ENCODE assay signal across 14 mouse cellular contexts in genomic region chr17:51407046-51407445, GRCm38 (mm10).
A peak's percentile ranks its signal among the peaks of the same experiment; 100 is the strongest.
DNase-seq lines count a peak whose midpoint lies in the region; ATAC-seq lines count a peak whose summit lies in the region.
"Had no signal": no experiment of that assay in that cellular context is flagged by ENCODE, and none has a peak within 500 bp of the region (broad histone marks: within the 10 kb centered on the region; RNA-seq: fewer than 3 reads in every experiment).

No protein-coding gene starts in this region.

- 86% methylated on average over 4 of the region's 4 CpGs for WGBS in hindbrain, embryonic 12.5 days

- no peak overlapping the region for H3K9ac ChIP-seq in hindbrain, embryonic 12.5 days
- H3K9ac ChIP-seq: hindbrain, embryonic 13.5 days; limb, embryonic 15.5 days had no signal

- intact Hi-C loops in heart, postnatal 14 days (cut with DNase I): no loop called here

- no peaks in the 10 kb centered on the region for H3K27me3 ChIP-seq in hindbrain, embryonic 12.5 days
- H3K27me3 ChIP-seq: hindbrain, embryonic 13.5 days; limb, embryonic 15.5 days had no signal

- H3K4me3 ChIP-seq in hindbrain, embryonic 12.5 days: no peak overlapping the region
- H3K4me3 ChIP-seq: heart, adult 2 months; hindbrain, embryonic 13.5 days; limb, embryonic 15.5 days had no signal

- no peaks in the 10 kb centered on the region for H3K36me3 ChIP-seq in hindbrain, embryonic 12.5 days
- H3K36me3 ChIP-seq: hindbrain, embryonic 13.5 days; limb, embryonic 15.5 days had no signal

- H3K9me3 ChIP-seq in hindbrain, embryonic 12.5 days (replicated peaks): 0 out of 2 replicates have a peak, but pooled peaks cover 4% of the 10 kb centered on the region
- H3K9me3 ChIP-seq: hindbrain, embryonic 13.5 days; limb, embryonic 15.5 days had no signal

- DNase-seq in layer of hippocampus, adult 18-20 months (ENCODE audit: low spot score in 2 of 2): peak; percentile 9 to 44
- no peak for DNase-seq in layer of hippocampus, postnatal 10 days (ENCODE audit: low spot score in 2 of 2)
- peak; percentile 49 for DNase-seq in brain, adult 2 months (ENCODE audit: low read depth, low spot score)
- DNase-seq in thymus, postnatal 25 days: peak; percentile 76
- DNase-seq in heart, postnatal 14 days: no peak
- DNase-seq in MN1 (ENCODE audit: low spot score): no peak
- DNase-seq: embryo, embryonic 11 days; kidney, adult 2 months had no signal

- no peak overlapping the region for H3K4me2 ChIP-seq in hindbrain, embryonic 12.5 days (replicated peaks)
- H3K4me2 ChIP-seq: hindbrain, embryonic 13.5 days; limb, embryonic 15.5 days had no signal

- H3K4me1 ChIP-seq in hindbrain, embryonic 12.5 days: no peaks in the 10 kb centered on the region
- H3K4me1 ChIP-seq: hindbrain, embryonic 13.5 days; limb, embryonic 15.5 days had no signal

- peak; percentile 94 for ATAC-seq in megakaryocyte progenitor cell, adult 5-6 weeks (replicated peaks; ENCODE audit: poor library complexity)
- no peak for ATAC-seq in hindbrain, embryonic 12.5 days (ENCODE audit: low FRiP score)

- no peak overlapping the region for H3K27ac ChIP-seq in hindbrain, embryonic 12.5 days
- H3K27ac ChIP-seq: heart, adult 2 months; hindbrain, embryonic 13.5 days; limb, embryonic 15.5 days; macrophage had no signal

Comparison
In these comparisons a context has a peak if more than half of its experiments do, and no peak if none do; other contexts are left out.
1. DNase-seq: peak in layer of hippocampus, adult 18-20 months (2 of 2), brain, adult 2 months (single experiment) and thymus, postnatal 25 days (single experiment); none in layer of hippocampus, postnatal 10 days (0 of 2), heart, postnatal 14 days (0 of 2) and MN1 (single experiment).